Mouse (Mus musculus): ENCODE measurements around the gene Stim2. TPM values are rescaled to one million over a fixed set of nuclear protein-coding genes. Genes with fewer than 3 reads are reported as not detected.

Stim2 gene
- 39.0 and 41.2 TPM in 2 replicates for polyA plus RNA-seq (2012; rRNA removed)

- no peaks in the 10 kb centered on the region for H3K36me3 ChIP-seq (ENCODE audit: control insufficient read depth, insufficient read depth, low read length)
- TF ChIP-seq POLR2A (IDR thresholded peaks at IDR 0.05; ENCODE audit: control insufficient read depth, extremely low read depth, insufficient read depth, low read length, poor library complexity), result peak; percentile 84
- TF ChIP-seq CTCF (IDR thresholded peaks at IDR 0.05; ENCODE audit: borderline replicate concordance, control insufficient read depth, extremely low read depth, insufficient read depth, low read length, poor library complexity), result peak; percentile 69; the same call in 1 of the 2 replicates
- peaks cover 8% of the 10 kb centered on the region for H3K4me1 ChIP-seq (replicated peaks; ENCODE audit: control insufficient read depth, insufficient read depth, low read length)
- peak within 1 kb of the TSS; percentile 88 for H3K27ac ChIP-seq (ENCODE audit: control insufficient read depth, insufficient read depth, low read length)
- peak within 1 kb of the TSS; percentile 99 for H3K4me3 ChIP-seq (ENCODE audit: control insufficient read depth, insufficient read depth, low read length)
- DNase-seq, result peak; percentile 96
- H3K27me3 ChIP-seq (ENCODE audit: control insufficient read depth, insufficient read depth, low read length), result no peaks in the 10 kb centered on the region
- under 1% methylated on average over 69 of the region's 71 CpGs for WGBS
Measured at GRCm38 (mm10) chr5:53998146-53998742, at the start of gene Stim2. Stim2 (plus strand) TSS chr5:53998499.

GRCm38 (mm10) chr5:53948606-53949266, 49.6 kb upstream of the Stim2 start:
- peaks cover 5% of the 10 kb centered on the region for H3K4me1 ChIP-seq (replicated peaks; ENCODE audit: control insufficient read depth, insufficient read depth, low read length)
- no peaks in the 10 kb centered on the region for H3K27me3 ChIP-seq (ENCODE audit: control insufficient read depth, insufficient read depth, low read length)
- H3K4me3 ChIP-seq (ENCODE audit: control insufficient read depth, insufficient read depth, low read length), result no peak overlapping the region
- no peak for DNase-seq
- TF ChIP-seq POLR2A (IDR thresholded peaks at IDR 0.05; ENCODE audit: control insufficient read depth, extremely low read depth, insufficient read depth, low read length, poor library complexity), result no peak
- TF ChIP-seq CTCF (IDR thresholded peaks at IDR 0.05; ENCODE audit: borderline replicate concordance, control insufficient read depth, extremely low read depth, insufficient read depth, low read length, poor library complexity), result no peak
- no peaks in the 10 kb centered on the region for H3K36me3 ChIP-seq (ENCODE audit: control insufficient read depth, insufficient read depth, low read length)
- WGBS, result 63% methylated on average over 8 of the region's 8 CpGs
- no peak overlapping the region for H3K27ac ChIP-seq (ENCODE audit: control insufficient read depth, insufficient read depth, low read length)

GRCm38 (mm10) chr5:53950189-53950588, 48.1 kb upstream of the Stim2 start:
- H3K36me3 ChIP-seq (ENCODE audit: control insufficient read depth, insufficient read depth, low read length), result no peaks in the 10 kb centered on the region
- peaks cover 5% of the 10 kb centered on the region for H3K4me1 ChIP-seq (replicated peaks; ENCODE audit: control insufficient read depth, insufficient read depth, low read length)
- 93% methylated on average over 7 of the region's 7 CpGs for WGBS
- DNase-seq, result no peak
- no peaks in the 10 kb centered on the region for H3K27me3 ChIP-seq (ENCODE audit: control insufficient read depth, insufficient read depth, low read length)
- H3K4me3 ChIP-seq (ENCODE audit: control insufficient read depth, insufficient read depth, low read length), result no peak overlapping the region
- no peak for TF ChIP-seq CTCF (IDR thresholded peaks at IDR 0.05; ENCODE audit: borderline replicate concordance, control insufficient read depth, extremely low read depth, insufficient read depth, low read length, poor library complexity)
- no peak for TF ChIP-seq POLR2A (IDR thresholded peaks at IDR 0.05; ENCODE audit: control insufficient read depth, extremely low read depth, insufficient read depth, low read length, poor library complexity)
- no peak overlapping the region for H3K27ac ChIP-seq (ENCODE audit: control insufficient read depth, insufficient read depth, low read length)

- Histone ChIP-seq H3K4me1 (replicated peaks; ENCODE audit: control insufficient read depth, insufficient read depth, low read length) (peaks cover 5% of the 10 kb centered on the region), H3K27me3 (ENCODE audit: control insufficient read depth, insufficient read depth, low read length) (no peaks in the 10 kb centered on the region), H3K4me3 (ENCODE audit: control insufficient read depth, insufficient read depth, low read length) (no peak overlapping the region), H3K36me3 (ENCODE audit: control insufficient read depth, insufficient read depth, low read length) (no peaks in the 10 kb centered on the region), H3K27ac (ENCODE audit: control insufficient read depth, insufficient read depth, low read length) (no peak overlapping the region)
- no peak for TF ChIP-seq POLR2A (IDR thresholded peaks at IDR 0.05; ENCODE audit: control insufficient read depth, extremely low read depth, insufficient read depth, low read length, poor library complexity)
- no peak for TF ChIP-seq CTCF (IDR thresholded peaks at IDR 0.05; ENCODE audit: borderline replicate concordance, control insufficient read depth, extremely low read depth, insufficient read depth, low read length, poor library complexity)
- DNase-seq, result no peak
Measured at GRCm38 (mm10) chr5:53953216-53953615, 45.1 kb upstream of the Stim2 start.

- H3K4me3 ChIP-seq (ENCODE audit: control insufficient read depth, insufficient read depth, low read length), result no peak overlapping the region
- H3K27me3 ChIP-seq (ENCODE audit: control insufficient read depth, insufficient read depth, low read length), result no peaks in the 10 kb centered on the region
- no peak overlapping the region for H3K27ac ChIP-seq (ENCODE audit: control insufficient read depth, insufficient read depth, low read length)
- no peak for DNase-seq
- no peak for TF ChIP-seq POLR2A (IDR thresholded peaks at IDR 0.05; ENCODE audit: control insufficient read depth, extremely low read depth, insufficient read depth, low read length, poor library complexity)
- TF ChIP-seq CTCF (IDR thresholded peaks at IDR 0.05; ENCODE audit: borderline replicate concordance, control insufficient read depth, extremely low read depth, insufficient read depth, low read length, poor library complexity), result no peak
- no peaks in the 10 kb centered on the region for H3K36me3 ChIP-seq (ENCODE audit: control insufficient read depth, insufficient read depth, low read length)
- peaks cover under 1% of the 10 kb centered on the region; the same call in 1 of the 2 replicates for H3K4me1 ChIP-seq (replicated peaks; ENCODE audit: control insufficient read depth, insufficient read depth, low read length)
- 95% methylated on average over 2 of the region's 2 CpGs for WGBS
Measured at GRCm38 (mm10) chr5:53953797-53954196, 44.5 kb upstream of the Stim2 start.

- TF ChIP-seq CTCF (IDR thresholded peaks at IDR 0.05; ENCODE audit: borderline replicate concordance, control insufficient read depth, extremely low read depth, insufficient read depth, low read length, poor library complexity), result no peak
- no peak for TF ChIP-seq POLR2A (IDR thresholded peaks at IDR 0.05; ENCODE audit: control insufficient read depth, extremely low read depth, insufficient read depth, low read length, poor library complexity)
- no peak for DNase-seq
- 96% methylated on average over 2 of the region's 2 CpGs for WGBS
Measured at GRCm38 (mm10) chr5:53955966-53956365, 42.3 kb upstream of the Stim2 start.

More at GRCm38 (mm10) chr5:53955966-53956365, 42.3 kb upstream of the Stim2 start:
- no peak overlapping the region for H3K27ac ChIP-seq (ENCODE audit: control insufficient read depth, insufficient read depth, low read length)
- H3K27me3 ChIP-seq (ENCODE audit: control insufficient read depth, insufficient read depth, low read length), result no peaks in the 10 kb centered on the region
- no peak overlapping the region for H3K4me3 ChIP-seq (ENCODE audit: control insufficient read depth, insufficient read depth, low read length)
- no peaks in the 10 kb centered on the region for H3K4me1 ChIP-seq (replicated peaks; ENCODE audit: control insufficient read depth, insufficient read depth, low read length)
- H3K36me3 ChIP-seq (ENCODE audit: control insufficient read depth, insufficient read depth, low read length), result no peaks in the 10 kb centered on the region

All from thymus, adult 2 months (tissue).